Mouse (Mus musculus): ENCODE measurements around the gene Snrnp200. TPM values are rescaled to one million over a fixed set of nuclear protein-coding genes. Genes with fewer than 3 reads are reported as not detected.
"Not testable (repeated sequence)": the region's sequence is repeated elsewhere in the genome, so short reads cannot be mapped to it uniquely, and the experiment has no call there.

Snrnp200 gene
- 60.4 and 65.7 TPM in 2 replicates for polyA plus RNA-seq (2012; rRNA removed)

DNA sequence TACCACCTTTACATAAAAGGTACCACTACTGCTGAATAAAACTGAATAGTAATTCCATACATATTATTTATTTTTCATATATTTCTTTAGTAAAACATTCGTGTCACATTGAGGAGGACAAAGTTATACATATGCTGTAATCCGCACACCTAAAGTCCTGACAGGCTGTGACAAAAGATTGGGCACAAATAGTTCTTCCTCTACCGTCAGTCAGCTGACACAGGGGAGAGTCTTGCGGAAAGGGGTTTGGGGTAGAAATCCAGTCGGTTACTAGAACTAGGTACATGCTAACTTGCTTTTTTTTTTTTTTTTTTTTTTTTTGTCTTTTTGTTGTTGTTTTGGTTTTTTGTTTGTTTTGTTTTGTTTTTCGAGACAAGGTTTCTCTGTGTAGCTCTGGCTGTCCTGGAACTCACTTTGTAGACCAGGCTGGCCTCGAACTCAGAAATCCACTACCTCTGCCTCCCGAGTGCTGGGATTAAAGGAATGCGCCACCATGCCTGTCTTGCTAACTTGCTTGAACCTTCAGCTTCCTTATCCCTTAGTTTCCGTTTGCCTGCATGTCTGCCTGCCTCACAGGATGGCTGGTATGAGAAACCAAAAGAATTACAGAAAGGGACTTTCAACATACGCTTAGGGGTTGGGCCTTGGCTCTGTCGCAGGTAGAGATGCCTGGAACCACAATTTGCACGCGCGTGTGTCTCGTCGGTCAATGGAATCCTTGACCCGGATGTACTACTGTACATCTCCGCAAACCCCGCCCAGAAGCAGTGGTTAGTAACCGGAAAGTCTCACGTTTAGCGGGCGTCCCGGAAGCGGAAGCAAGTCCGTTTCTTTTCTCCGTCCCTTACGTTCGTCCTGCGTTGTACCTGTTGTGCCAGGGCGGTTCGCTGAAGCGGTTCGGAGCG is at the start of gene Snrnp200, which contains the start of gene 1810024B03Rik:
Gene Snrnp200 (plus strand): TSS at position 840 of the 905 bp plus-strand sequence.
Gene 1810024B03Rik (minus strand): TSS at position 734 of the 905 bp plus-strand sequence.
- peak; percentile 94 to 97 for DNase-seq (ENCODE audit: extremely low spot score in 1 of 2, low spot score in 1 of 2)

DNA sequence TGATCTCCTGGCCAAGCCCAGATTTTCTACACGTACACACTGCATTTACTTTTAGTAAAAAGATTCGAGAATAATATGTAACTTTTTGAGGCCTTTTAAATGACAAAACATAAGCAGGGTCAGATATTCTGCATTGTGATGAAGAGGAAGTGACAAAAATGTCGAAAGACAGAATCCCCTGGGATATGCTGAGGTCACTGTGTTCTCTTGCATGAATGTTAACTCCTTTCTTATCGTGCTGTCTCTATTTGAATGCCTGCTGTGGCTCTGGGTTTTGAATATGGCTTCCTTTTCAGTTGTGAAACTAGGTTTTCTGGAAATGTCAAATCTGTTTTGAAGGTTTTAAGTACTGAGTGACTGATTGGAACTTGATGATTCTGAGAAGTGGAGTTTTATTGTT is 42.5 kb upstream of the Snrnp200 start:
- no peak for DNase-seq (ENCODE audit: extremely low spot score in 1 of 2, low spot score in 1 of 2)

DNA sequence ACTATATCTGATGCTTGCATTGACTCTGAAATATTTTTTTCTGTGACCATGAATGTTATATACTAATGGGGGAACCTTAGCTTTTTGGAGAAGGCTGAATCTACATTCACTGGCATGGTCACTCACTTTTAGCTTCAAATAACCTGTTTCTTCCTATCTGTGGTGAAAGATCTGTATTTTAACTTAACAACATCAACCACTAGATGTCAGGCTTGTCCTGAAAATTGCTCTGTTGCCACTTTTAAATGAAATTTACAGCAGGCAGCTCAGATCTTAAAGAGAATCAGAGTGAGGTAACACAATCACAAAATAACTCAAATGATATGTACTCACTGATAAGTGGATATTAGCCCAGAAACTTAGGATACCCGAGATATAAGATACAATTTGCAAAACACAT is 41.9 kb upstream of the Snrnp200 start:
- peak in 1 of 2 experiments; percentile 76 for DNase-seq (ENCODE audit: extremely low spot score in 1 of 2, low spot score in 1 of 2)

DNA sequence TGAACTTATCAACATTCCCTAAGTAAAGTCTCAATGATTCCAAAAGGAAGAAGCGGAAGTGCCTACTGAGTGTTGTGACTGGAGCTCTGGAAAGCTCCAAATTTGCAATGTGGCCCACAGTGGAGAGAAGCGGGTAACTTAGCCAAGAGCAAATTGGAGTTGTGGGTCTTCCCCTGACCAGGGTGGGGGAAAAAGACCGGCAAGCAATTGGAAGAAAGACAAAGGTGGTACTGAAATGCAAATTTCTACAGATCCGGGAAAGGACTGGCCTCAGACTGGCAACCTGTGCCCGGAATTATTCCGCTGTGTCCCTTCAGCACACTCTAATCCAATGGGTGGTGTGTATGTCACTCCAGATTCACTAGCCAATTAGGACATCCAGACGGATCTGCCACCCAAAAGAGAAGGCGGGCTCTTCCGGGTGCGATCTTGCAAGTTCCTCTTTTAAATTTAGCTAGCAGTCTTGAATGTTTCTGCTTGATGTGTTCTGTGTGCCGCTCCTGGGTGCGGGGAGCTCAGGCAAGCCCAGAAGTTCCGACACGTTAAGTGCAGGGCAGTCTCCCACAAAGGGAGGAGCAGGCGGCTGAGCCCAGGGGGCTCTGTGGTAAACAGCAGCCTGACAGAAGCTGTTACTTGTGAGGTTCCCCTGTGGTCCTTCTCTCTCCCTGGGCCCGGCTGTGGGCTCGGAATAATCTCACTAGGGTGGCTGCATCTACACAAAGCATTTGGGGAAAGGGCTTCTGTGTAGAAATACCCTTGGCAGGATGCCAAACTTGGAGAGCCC is 25.4 kb upstream of the Snrnp200 start:
- peak; percentile 87 to 91 for DNase-seq (ENCODE audit: extremely low spot score in 1 of 2, low spot score in 1 of 2)

DNA sequence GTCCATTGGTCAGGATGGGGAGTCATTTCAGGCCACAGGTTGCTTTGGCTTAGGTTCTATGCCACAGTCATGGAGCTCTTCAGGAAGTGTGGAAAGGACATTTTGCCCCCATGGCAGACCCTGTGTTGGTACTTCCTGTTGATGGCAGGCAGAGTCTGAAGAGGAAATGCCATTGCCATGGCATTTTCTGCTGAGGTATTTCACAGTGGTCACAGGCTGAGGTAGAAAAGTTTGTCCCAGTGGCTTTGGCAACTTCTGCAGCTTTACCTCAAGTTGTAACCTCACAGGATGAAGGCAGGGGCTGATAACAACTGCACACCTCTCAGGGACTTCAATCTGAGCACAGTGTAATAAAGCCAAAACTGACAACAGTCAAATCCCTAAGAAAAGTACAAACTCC is 18.6 kb upstream of the Snrnp200 start:
- no peak for DNase-seq (ENCODE audit: extremely low spot score in 1 of 2, low spot score in 1 of 2)

DNA sequence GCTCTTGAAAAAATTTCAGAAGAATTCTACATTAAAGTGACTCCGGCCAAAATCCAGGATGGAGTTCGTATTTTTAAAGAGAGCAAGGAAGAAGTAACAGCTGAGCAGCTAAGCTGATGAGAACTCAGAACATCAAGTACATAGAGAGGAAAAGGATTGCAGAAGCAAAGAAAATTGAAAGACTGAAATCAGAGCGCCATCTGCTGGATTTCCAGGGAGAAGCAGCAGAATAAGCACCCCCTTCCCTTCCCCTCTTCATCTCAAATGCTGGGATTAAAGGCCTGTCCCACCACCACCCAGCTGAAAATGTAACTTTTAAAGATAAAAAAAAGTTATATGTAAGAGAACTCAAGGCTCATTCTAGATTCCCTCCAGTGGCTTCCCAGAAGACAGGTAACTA is 3.3 kb upstream of the Snrnp200 start:
- DNase-seq (ENCODE audit: extremely low spot score in 1 of 2, low spot score in 1 of 2), result peak in 1 of 2 experiments; percentile 82

DNA sequence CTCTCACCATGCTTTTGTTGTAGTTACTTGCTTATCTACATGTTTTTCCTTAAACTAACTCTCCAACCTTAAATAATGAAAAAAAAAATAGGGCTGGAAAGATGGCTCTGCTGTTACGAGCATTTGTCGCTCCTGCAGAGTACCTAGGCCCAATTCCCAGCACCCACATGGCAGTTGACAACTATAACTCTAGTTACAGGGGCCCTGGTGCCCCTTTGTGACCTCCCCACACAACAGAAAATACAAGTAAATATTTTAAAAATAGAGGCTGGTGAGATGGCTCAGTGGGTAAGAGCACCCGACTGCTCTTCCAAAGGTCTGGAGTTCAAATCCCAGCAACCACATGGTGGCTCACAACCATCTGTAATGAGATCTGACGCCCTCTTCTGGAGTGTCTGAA is 2.2 kb upstream of the Snrnp200 start:
- not testable (repeated sequence) for DNase-seq (ENCODE audit: extremely low spot score in 1 of 2, low spot score in 1 of 2)

DNA sequence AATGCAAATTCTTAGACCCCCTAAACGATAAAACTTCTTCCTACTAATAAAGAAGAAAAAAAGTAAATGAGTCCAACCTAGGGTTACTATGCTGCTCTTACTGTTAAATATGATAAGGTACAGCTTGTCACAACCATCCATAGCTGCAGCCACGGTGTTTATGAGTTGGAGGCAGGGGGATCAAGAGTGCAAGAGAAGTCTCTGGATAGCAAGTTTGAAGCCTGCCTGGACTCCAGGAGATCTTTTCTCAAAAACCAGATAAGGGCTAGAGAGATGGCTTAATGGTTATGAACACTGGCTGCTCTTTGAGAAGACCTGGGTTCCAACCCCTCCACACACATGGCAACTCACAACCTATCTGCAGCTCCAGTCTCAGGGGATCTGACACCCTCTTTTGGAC is 1.3 kb upstream of the Snrnp200 start:
- DNase-seq (ENCODE audit: extremely low spot score in 1 of 2, low spot score in 1 of 2), result no peak

DNA sequence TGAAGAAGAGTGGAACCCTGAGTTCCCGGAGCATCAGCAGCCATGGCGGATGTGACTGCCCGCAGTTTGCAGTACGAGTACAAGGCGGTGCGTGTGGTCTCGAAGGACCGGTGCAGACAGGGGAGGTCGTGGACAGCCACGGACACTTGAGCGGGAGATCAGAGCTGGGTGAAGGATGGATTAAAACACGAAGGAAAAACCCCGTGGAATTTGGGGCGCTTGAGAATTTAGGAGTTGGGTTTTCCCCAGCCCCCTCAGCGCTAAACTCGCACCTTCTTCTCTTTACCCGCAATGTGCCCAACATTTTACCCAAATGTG is 225 bp downstream of the Snrnp200 start:
- DNase-seq (ENCODE audit: extremely low spot score in 1 of 2, low spot score in 1 of 2), result no peak

DNA sequence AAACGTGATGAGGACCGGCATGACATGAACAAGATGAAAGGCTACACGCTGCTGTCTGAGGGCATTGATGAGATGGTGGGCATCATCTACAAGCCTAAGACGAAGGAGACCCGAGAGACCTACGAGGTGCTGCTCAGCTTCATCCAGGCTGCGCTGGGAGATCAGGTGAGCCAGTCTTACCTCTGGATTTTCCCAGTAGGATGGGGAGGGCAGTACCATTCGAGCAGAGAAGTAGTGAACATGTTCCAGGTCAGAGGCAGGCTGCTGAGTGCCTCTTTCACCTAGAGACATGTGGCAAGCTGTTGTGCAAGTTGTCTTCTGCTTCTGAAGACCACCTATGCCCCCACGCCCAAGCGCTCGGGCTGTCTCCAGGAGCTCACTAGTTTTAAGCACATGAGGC is 2.5 kb downstream of the Snrnp200 start:
- no peak for DNase-seq (ENCODE audit: extremely low spot score in 1 of 2, low spot score in 1 of 2)

DNA sequence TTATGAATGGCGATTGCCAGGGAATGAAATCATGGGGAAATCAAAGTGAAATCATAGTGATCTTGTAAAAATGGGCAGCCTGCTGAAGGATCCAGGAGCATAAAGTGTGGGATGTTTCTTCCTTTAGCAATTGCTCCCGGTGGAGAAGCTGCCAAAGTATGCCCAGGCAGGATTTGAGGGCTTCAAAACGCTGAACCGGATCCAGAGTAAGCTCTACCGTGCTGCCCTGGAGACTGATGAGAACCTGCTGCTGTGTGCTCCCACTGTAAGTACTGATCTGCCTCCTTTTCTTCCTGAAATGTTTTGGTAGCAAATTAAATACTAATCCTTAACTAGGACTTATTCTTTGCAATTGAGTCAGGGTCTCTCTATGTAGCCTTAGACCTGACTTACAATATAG is 9.6 kb downstream of the Snrnp200 start:
- no peak for DNase-seq (ENCODE audit: extremely low spot score in 1 of 2, low spot score in 1 of 2)

DNA sequence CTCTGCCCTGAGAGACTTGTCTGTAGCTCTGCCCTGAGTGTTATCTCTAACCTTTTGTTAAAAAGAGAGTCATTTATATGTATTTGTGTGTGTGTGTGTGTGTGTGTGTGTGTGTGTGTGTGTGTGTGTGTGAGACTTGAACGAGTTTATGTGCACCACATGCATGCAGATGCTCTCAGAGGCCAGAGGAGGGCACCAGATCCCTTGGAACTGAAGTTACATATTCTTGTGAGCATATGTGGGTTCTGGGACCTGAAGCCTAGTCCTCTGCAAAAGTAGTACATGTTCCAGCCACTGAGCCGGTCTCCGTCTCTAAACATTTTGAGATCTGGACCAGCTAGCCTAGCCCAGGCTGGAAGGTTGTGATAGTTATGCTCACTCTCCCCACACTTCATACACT is 17.1 kb downstream of the Snrnp200 start:
- no peak for DNase-seq (ENCODE audit: extremely low spot score in 1 of 2, low spot score in 1 of 2)

DNA sequence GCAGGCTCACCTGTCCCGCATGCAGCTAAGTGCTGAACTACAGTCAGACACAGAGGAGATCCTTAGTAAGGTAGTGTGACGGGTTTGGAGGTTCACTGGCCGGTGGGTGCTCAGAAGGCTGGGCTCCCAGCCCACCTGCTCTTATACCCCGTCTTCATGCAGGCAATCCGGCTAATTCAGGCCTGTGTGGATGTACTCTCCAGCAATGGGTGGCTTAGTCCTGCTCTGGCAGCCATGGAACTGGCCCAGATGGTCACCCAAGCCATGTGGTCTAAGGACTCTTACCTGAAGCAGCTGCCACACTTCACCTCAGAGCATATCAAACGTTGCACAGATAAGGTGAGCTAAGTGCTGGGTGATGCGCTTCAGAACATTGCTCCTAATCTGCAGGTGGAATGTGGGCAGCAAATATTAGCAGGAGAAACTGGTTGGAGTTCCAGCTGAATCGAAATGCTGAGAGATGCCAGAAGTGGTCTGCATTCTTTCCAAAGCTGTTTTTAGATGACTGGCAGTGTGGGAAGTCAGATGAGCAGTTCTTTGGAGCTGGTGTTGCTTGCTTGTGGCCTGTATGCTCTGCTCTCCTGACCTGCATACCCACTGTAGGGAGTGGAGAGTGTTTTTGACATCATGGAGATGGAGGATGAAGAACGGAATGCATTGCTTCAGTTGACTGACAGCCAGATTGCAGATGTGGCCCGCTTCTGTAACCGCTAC is 29.9 kb downstream of the Snrnp200 start:
- no peak for DNase-seq (ENCODE audit: extremely low spot score in 1 of 2, low spot score in 1 of 2)

DNA sequence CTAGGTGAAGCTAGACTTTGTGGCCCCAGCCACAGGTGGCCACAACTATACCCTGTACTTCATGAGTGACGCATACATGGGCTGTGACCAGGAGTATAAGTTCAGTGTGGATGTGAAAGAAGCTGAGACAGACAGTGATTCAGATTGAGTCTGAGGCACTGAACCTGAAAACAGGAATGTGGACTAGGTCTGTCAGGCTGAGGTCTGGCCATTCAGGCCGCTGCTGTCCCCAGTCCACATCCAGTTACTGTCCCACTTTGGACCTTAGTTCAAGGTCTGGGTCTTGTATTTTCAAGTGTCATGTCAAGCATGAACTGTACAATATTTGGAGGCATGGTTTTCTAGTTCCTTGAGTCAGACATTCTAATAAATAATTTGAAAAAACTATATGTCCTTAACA is 31.9 kb downstream of the Snrnp200 start:
- DNase-seq (ENCODE audit: extremely low spot score in 1 of 2, low spot score in 1 of 2), result no peak

DNA sequence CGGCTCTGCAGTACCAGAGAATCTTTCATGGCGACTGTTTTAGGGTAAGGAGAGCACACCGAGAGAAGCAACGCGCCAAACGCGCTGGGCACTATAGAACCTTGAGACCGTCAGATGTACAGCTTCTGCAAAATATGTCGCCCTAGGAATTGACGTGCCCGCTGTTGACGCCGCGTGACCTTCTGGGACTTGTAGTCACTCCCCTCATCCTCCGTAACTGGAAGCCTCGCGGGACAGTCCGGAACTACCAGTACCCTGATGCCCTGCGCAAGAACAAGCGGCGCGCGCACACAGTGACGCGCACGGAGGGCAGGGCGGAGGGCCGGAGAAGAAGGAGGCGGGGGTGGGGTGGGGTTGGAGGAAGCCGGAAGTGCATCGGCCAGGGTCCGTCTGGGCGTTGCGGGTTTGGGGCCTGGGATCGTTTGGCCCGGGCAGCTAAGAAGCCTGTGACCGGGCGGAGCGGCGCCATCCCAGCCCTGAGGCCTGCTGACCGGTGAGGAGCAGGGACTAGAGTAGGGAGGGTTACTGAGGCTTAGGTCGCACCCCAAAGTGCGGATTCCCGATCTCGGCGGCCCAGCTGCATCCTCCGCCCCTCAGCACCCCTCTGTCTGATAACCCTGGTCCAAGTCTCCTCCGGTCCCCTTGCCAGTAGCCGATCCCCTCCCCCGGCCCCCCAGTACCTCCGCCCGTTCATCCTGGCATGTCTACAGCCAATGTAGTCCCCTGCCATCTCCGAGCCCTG is 39.6 kb downstream of the Snrnp200 start, which contains the start of the genes Ciao1 and Tmem127:
Gene Ciao1 (minus strand): TSS at position 225 of the 742 bp plus-strand sequence.
Gene Tmem127 (plus strand): TSS at position 317 of the 742 bp plus-strand sequence.
- DNase-seq (ENCODE audit: extremely low spot score in 1 of 2, low spot score in 1 of 2), result peak; percentile 96 to 98

DNA sequence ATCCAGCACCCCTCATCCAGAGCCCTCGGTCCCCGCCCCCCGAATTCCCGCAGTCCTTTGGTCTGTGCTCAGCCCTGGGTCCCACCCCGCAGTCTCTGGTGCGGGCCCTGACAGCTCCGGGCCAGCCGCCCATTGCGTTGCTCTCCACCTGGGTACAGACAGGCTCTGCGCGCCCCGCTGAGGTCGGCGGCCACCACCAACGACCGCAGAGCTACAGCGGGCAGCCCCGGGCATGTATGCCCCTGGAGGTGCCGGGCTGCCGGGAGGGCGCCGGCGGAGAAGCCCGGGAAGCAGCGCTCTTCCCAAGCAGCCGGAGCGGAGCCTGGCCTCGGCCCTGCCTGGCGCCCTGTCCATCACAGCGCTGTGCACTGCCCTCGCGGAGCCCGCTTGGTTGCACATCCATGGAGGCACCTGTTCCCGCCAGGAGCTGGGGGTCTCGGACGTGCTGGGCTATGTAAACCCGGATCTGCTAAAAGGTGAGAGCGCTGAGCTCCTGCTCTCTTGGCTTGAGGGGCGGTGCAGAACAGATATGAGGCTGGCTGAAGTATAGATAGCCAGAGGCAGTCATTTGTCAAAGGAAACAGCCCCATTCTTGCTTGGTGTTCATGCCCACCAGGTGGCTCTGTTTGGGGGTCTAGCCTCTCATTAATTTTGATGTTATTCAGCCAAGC is 40.3 kb downstream of the Snrnp200 start:
- peak in 1 of 2 experiments; percentile 26 for DNase-seq (ENCODE audit: extremely low spot score in 1 of 2, low spot score in 1 of 2)

DNA sequence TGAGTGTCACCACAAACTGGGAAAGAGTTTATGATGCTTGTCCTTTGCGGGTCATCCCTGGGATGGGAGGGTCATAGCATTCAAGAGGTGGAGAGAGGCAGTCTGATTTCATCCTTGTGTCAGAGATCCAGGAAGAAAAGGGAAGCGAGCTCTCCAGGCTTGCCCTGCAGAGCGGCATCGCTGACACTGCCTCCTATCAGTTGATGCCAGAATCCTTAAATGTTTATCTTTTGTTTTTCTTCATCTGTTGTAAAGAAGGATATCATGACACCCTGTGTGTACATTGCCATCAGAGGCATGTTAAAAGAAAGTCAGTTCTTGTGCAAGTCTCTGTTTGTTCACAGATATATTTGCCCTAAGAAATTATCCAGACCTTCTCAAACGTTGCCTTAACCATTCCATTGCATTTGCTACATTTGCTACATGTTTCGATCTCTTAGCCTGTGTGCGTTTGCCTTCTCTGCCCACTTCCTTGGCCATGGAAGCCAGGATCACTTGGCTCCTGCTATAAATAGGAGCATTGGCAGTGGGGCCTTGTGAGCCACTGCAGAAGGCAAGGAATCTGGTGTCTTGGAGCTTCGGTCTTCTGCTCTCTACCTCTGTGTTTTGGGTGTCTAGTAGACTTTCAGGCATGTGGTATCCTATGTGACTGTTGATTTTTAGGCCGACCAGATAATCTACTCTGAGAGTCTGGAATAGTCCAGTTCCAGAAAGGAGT is 42.3 kb downstream of the Snrnp200 start:
- DNase-seq (ENCODE audit: extremely low spot score in 1 of 2, low spot score in 1 of 2), result no peak

DNA sequence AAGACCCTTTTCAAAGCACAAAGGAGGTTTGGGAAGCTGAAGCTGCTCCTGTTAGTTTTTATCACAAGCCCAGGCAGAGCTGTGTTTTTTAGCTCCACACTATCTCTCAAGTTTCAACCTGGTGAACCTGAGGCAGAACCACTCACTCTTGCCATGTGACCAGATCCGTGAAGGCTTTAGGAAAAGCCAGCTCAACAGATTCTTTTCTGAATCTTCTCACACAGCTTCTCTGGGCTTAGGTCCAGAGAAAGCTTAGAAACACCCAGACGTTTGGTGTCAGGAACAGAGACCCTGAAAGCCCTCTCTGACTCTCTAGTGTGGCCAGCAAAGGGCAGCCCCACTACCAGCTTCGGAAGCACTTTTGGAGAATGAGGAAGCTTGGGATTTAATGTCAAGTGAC is 43.3 kb downstream of the Snrnp200 start:
- DNase-seq (ENCODE audit: extremely low spot score in 1 of 2, low spot score in 1 of 2), result no peak
